8 mouse cellular contexts compared by ENCODE assay signal in genomic region chr16:35983517-35984101, GRCm38 (mm10). TPM values are rescaled to one million over a fixed set of nuclear protein-coding genes. Genes with fewer than 3 reads are reported as not detected.
DNase-seq lines count a peak whose midpoint lies in the region; ATAC-seq and TF ChIP-seq lines count a peak whose summit lies in the region.

No protein-coding gene starts in this region.

- peak overlapping the region; percentile 97 for H3K27ac ChIP-seq in embryonic fibroblast, embryonic 13.5 days (ENCODE audit: insufficient read depth, low read length)
- peak overlapping the region; percentile 99 for H3K27ac ChIP-seq in heart, embryonic 10.5 days
- H3K27ac ChIP-seq in kidney, embryonic 16.5 days (ENCODE audit: low read length): peak overlapping the region; percentile 99
- H3K27ac ChIP-seq in liver, embryonic 11.5 days (ENCODE audit: low read depth, low read length): peak overlapping the region; percentile 98
- H3K27ac ChIP-seq in stomach, embryonic 16.5 days (ENCODE audit: low read length): peak overlapping the region; percentile 99

- 1% methylated on average over 85 of the region's 86 CpGs for WGBS in heart, embryonic 10.5 days
- WGBS in kidney, embryonic 16.5 days: under 1% methylated on average over 57 of the region's 86 CpGs
- under 1% methylated on average over 52 of the region's 86 CpGs for WGBS in liver, embryonic 11.5 days
- under 1% methylated on average over 56 of the region's 86 CpGs for WGBS in stomach, embryonic 16.5 days

- DNase-seq in brain, adult 2 months (ENCODE audit: low read depth, low spot score): peak; percentile 83
- peak; percentile 88 for DNase-seq in heart, embryonic 10.5 days (ENCODE audit: low spot score)
- DNase-seq in liver, embryonic 11.5 days (ENCODE audit: low spot score): peak; percentile 71

- TF ChIP-seq POLR2A in embryonic fibroblast, embryonic 13.5 days (IDR thresholded peaks at IDR 0.05; ENCODE audit: low read depth, low read length): no peak

- H3K4me2 ChIP-seq in kidney, embryonic 16.5 days (replicated peaks; ENCODE audit: low read depth, low read length): peak overlapping the region; percentile 67
- peak overlapping the region; percentile 83 for H3K4me2 ChIP-seq in liver, embryonic 11.5 days
- peak overlapping the region; percentile 87 for H3K4me2 ChIP-seq in stomach, embryonic 16.5 days (ENCODE audit: low read depth, low read length)

- no peaks in the 10 kb centered on the region for H3K4me1 ChIP-seq in embryonic fibroblast, embryonic 13.5 days (ENCODE audit: control insufficient read depth, insufficient read depth, low read length)
- H3K4me1 ChIP-seq in heart, embryonic 10.5 days: peaks cover 8% of the 10 kb centered on the region; the same call in 1 of the 2 replicates
- peaks cover 13% of the 10 kb centered on the region for H3K4me1 ChIP-seq in kidney, embryonic 16.5 days (ENCODE audit: insufficient read depth, low read length)
- peaks cover 3% of the 10 kb centered on the region; the same call in 1 of the 2 replicates for H3K4me1 ChIP-seq in liver, embryonic 11.5 days (replicated peaks; ENCODE audit: control insufficient read depth, insufficient read depth, low read length)
- peaks cover 9% of the 10 kb centered on the region for H3K4me1 ChIP-seq in stomach, embryonic 16.5 days (ENCODE audit: control insufficient read depth, insufficient read depth, low read length)

- no peaks in the 10 kb centered on the region for H3K9me3 ChIP-seq in heart, embryonic 10.5 days
- H3K9me3 ChIP-seq in kidney, embryonic 16.5 days (ENCODE audit: low read length): no peaks in the 10 kb centered on the region
- no peaks in the 10 kb centered on the region for H3K9me3 ChIP-seq in liver, embryonic 11.5 days (ENCODE audit: control insufficient read depth, low read length)
- no peaks in the 10 kb centered on the region for H3K9me3 ChIP-seq in stomach, embryonic 16.5 days (replicated peaks; ENCODE audit: control insufficient read depth, low read length)

- H3K9ac ChIP-seq in kidney, embryonic 16.5 days (replicated peaks; ENCODE audit: low read length): peak overlapping the region; percentile 91
- peak overlapping the region; percentile 96 for H3K9ac ChIP-seq in liver, embryonic 11.5 days (ENCODE audit: low read depth, low read length)
- H3K9ac ChIP-seq in stomach, embryonic 16.5 days (ENCODE audit: low read length): peak overlapping the region; percentile 93

- TF ChIP-seq CTCF in embryonic fibroblast, embryonic 13.5 days (IDR thresholded peaks at IDR 0.05; ENCODE audit: borderline replicate concordance, insufficient read depth, low read length): no peak

- H3K36me3 ChIP-seq in heart, embryonic 10.5 days: no peaks in the 10 kb centered on the region
- no peaks in the 10 kb centered on the region for H3K36me3 ChIP-seq in kidney, embryonic 16.5 days (ENCODE audit: insufficient read depth, low read length)
- H3K36me3 ChIP-seq in liver, embryonic 11.5 days (ENCODE audit: control insufficient read depth, insufficient read depth, low read length): no peaks in the 10 kb centered on the region
- H3K36me3 ChIP-seq in stomach, embryonic 16.5 days (ENCODE audit: control insufficient read depth, insufficient read depth, low read length): no peaks in the 10 kb centered on the region

- ATAC-seq in CD4-positive, CD25-positive, alpha-beta regulatory T cell, adult 4 months: peak; percentile 54
- peak; percentile 73 for ATAC-seq in kidney, embryonic 16.5 days (ENCODE audit: low FRiP score, low TSS enrichment)
- peak; percentile 56 for ATAC-seq in liver, embryonic 11.5 days (replicated peaks; ENCODE audit: low FRiP score)
- peak; percentile 67 for ATAC-seq in monocyte, adult 5-6 weeks (replicated peaks; ENCODE audit: insufficient number of reproducible peaks, low FRiP score, low TSS enrichment, poor library complexity, severe bottlenecking)
- ATAC-seq in stomach, embryonic 16.5 days (ENCODE audit: insufficient read depth, low FRiP score): peak; percentile 63

- peak overlapping the region; percentile 85 for H3K4me3 ChIP-seq in embryonic fibroblast, embryonic 13.5 days (ENCODE audit: insufficient read depth, low read length)
- peak overlapping the region; percentile 96 for H3K4me3 ChIP-seq in heart, embryonic 10.5 days
- H3K4me3 ChIP-seq in kidney, embryonic 16.5 days (ENCODE audit: low read length): peak overlapping the region; percentile 84
- peak overlapping the region; percentile 88 for H3K4me3 ChIP-seq in liver, embryonic 11.5 days (ENCODE audit: low read depth, low read length)
- H3K4me3 ChIP-seq in stomach, embryonic 16.5 days (replicated peaks; ENCODE audit: low read length): peak overlapping the region; percentile 87

- no peaks in the 10 kb centered on the region for H3K27me3 ChIP-seq in heart, embryonic 10.5 days (ENCODE audit: insufficient read depth, poor library complexity, severe bottlenecking)
- no peaks in the 10 kb centered on the region for H3K27me3 ChIP-seq in kidney, embryonic 16.5 days (ENCODE audit: insufficient read depth, low read length)
- no peaks in the 10 kb centered on the region for H3K27me3 ChIP-seq in liver, embryonic 11.5 days (replicated peaks; ENCODE audit: control insufficient read depth, insufficient read depth, low read length)
- H3K27me3 ChIP-seq in stomach, embryonic 16.5 days (ENCODE audit: control insufficient read depth, insufficient read depth, low read length): no peaks in the 10 kb centered on the region

RNA-seq across cellular contexts. Expression of gene Kpna1, which starts 5.1 kb away (rescaled TPM):
- polyA plus RNA-seq in CD4-positive, CD25-positive, alpha-beta regulatory T cell, adult 4 months (2017; shearing (Covaris generic)): 10 to 100 TPM; 42.1 to 46.4 TPM
- polyA plus RNA-seq in embryonic fibroblast, embryonic 13.5 days (2011; ENCODE audit: insufficient read length, low read depth, missing spikeins): 83.9 and 86.7 TPM in 2 replicates
- 51.8 and 60.5 TPM in 2 replicates for polyA plus RNA-seq in heart, embryonic 10.5 days (2016; fragmentation: Nextera tagmentation; extraction: Ambion mirVana)
- 35.9 and 38.2 TPM in 2 replicates for polyA plus RNA-seq in kidney, embryonic 16.5 days (2015; fragmentation: Nextera tagmentation; extraction: Ambion mirVana)
- 53.6 and 63.6 TPM in 2 replicates for polyA plus RNA-seq in liver, embryonic 11.5 days (2014; fragmentation: Nextera tagmentation; extraction: Ambion mirVana)
- total RNA-seq in monocyte, adult 5-6 weeks (2017): 68.3 to 93.7 TPM (median 75.3 TPM) in 3 replicates
- 38.9 and 40.0 TPM in 2 replicates for polyA plus RNA-seq in stomach, embryonic 16.5 days (2015; fragmentation: Nextera tagmentation; extraction: Ambion mirVana)

RNA-seq across cellular contexts. Expression of gene Dtx3l, which starts 44.7 kb away (rescaled TPM):
- polyA plus RNA-seq in CD4-positive, CD25-positive, alpha-beta regulatory T cell, adult 4 months (2017; shearing (Covaris generic)): 10 to 100 TPM; 60.4 to 61.4 TPM
- 10.2 and 12.9 TPM in 2 replicates for polyA plus RNA-seq in embryonic fibroblast, embryonic 13.5 days (2011; ENCODE audit: insufficient read length, low read depth, missing spikeins)
- 2.0 and 2.9 TPM in 2 replicates for polyA plus RNA-seq in heart, embryonic 10.5 days (2016; fragmentation: Nextera tagmentation; extraction: Ambion mirVana)
- polyA plus RNA-seq in kidney, embryonic 16.5 days (2015; fragmentation: Nextera tagmentation; extraction: Ambion mirVana): 3.9 and 4.5 TPM in 2 replicates
- polyA plus RNA-seq in liver, embryonic 11.5 days (2014; fragmentation: Nextera tagmentation; extraction: Ambion mirVana): 3.2 and 3.8 TPM in 2 replicates
- total RNA-seq in monocyte, adult 5-6 weeks (2017): 29.2 to 67.2 TPM (median 45.3 TPM) in 3 replicates
- 7.1 and 9.5 TPM in 2 replicates for polyA plus RNA-seq in stomach, embryonic 16.5 days (2015; fragmentation: Nextera tagmentation; extraction: Ambion mirVana)

RNA-seq across cellular contexts. Expression of gene Parp9, which starts 45.3 kb away (rescaled TPM):
- 10 to 100 TPM; 73.8 to 98.6 TPM for polyA plus RNA-seq in CD4-positive, CD25-positive, alpha-beta regulatory T cell, adult 4 months (2017; shearing (Covaris generic))
- polyA plus RNA-seq in embryonic fibroblast, embryonic 13.5 days (2011; ENCODE audit: insufficient read length, low read depth, missing spikeins): 19.8 and 26.5 TPM in 2 replicates
- 1.9 and 4.2 TPM in 2 replicates for polyA plus RNA-seq in heart, embryonic 10.5 days (2016; fragmentation: Nextera tagmentation; extraction: Ambion mirVana)
- polyA plus RNA-seq in kidney, embryonic 16.5 days (2015; fragmentation: Nextera tagmentation; extraction: Ambion mirVana): 4.8 and 5.0 TPM in 2 replicates
- 4.1 and 5.7 TPM in 2 replicates for polyA plus RNA-seq in liver, embryonic 11.5 days (2014; fragmentation: Nextera tagmentation; extraction: Ambion mirVana)
- total RNA-seq in monocyte, adult 5-6 weeks (2017): 69.9 to 79.8 TPM (median 70.6 TPM) in 3 replicates
- polyA plus RNA-seq in stomach, embryonic 16.5 days (2015; fragmentation: Nextera tagmentation; extraction: Ambion mirVana): 10.7 and 10.9 TPM in 2 replicates

RNA-seq across cellular contexts. Expression of gene Wdr5b, which starts 57.4 kb away (rescaled TPM):
- 1 to 10 TPM; 4.4 to 8.5 TPM for polyA plus RNA-seq in CD4-positive, CD25-positive, alpha-beta regulatory T cell, adult 4 months (2017; shearing (Covaris generic))
- 3.2 and 4.8 TPM in 2 replicates for polyA plus RNA-seq in embryonic fibroblast, embryonic 13.5 days (2011; ENCODE audit: insufficient read length, low read depth, missing spikeins)
- polyA plus RNA-seq in heart, embryonic 10.5 days (2016; fragmentation: Nextera tagmentation; extraction: Ambion mirVana): 5.4 and 5.9 TPM in 2 replicates
- 8.5 and 9.3 TPM in 2 replicates for polyA plus RNA-seq in kidney, embryonic 16.5 days (2015; fragmentation: Nextera tagmentation; extraction: Ambion mirVana)
- 4.6 and 6.3 TPM in 2 replicates for polyA plus RNA-seq in liver, embryonic 11.5 days (2014; fragmentation: Nextera tagmentation; extraction: Ambion mirVana)
- total RNA-seq in monocyte, adult 5-6 weeks (2017): 10.3 to 16.4 TPM (median 12.5 TPM) in 3 replicates
- 7.1 and 8.0 TPM in 2 replicates for polyA plus RNA-seq in stomach, embryonic 16.5 days (2015; fragmentation: Nextera tagmentation; extraction: Ambion mirVana)

Comparison
In these comparisons a context has a peak if more than half of its experiments do, and no peak if none do; other contexts are left out.
1. Peak in every context shown above with its lines: DNase-seq, ATAC-seq, H3K4me3 ChIP-seq and H3K27ac ChIP-seq.